Mouse (Mus musculus): Measurements from ENCODE around the gene Hist1h2ab. TPM values are rescaled to one million over a fixed set of nuclear protein-coding genes. Genes with fewer than 3 reads are reported as not detected.
"Not testable (repeated sequence)": the region's sequence is repeated elsewhere in the genome, so short reads cannot be mapped to it uniquely, and the experiment has no call there.

Hist1h2ab gene
- polyA plus RNA-seq, 1 experiment from 2014 or later: 73.2 TPM

GRCm38 (mm10) chr13:23747892-23748288, 3.0 kb upstream of the Hist1h2ab start:
- H3K4me2 ChIP-seq: peak overlapping the region; percentile 63
- H3K4me3 ChIP-seq (replicated peaks): 0 out of 2 replicates have a peak overlapping the region, but pooled peaks have one; percentile 4
- H3K9me3 ChIP-seq: no peaks in the 10 kb centered on the region
- H3K27me3 ChIP-seq: no peaks in the 10 kb centered on the region
- WGBS: 7% methylated on average over 4 of the region's 4 CpGs
- no peak for ATAC-seq (ENCODE audit: low FRiP score)
- H3K4me1 ChIP-seq: peaks cover 17% of the 10 kb centered on the region
- peak overlapping the region; percentile 48 for H3K9ac ChIP-seq
- H3K27ac ChIP-seq: peak overlapping the region; percentile 99
- H3K36me3 ChIP-seq (replicated peaks): no peaks in the 10 kb centered on the region

GRCm38 (mm10) chr13:23749563-23750121, 1.3 kb upstream of the Hist1h2ab start:
- no peaks in the 10 kb centered on the region for H3K9me3 ChIP-seq
- H3K4me2 ChIP-seq: no peak overlapping the region
- 92% methylated on average over 5 of the region's 5 CpGs for WGBS
- no peak overlapping the region for H3K9ac ChIP-seq
- no peak for ATAC-seq (ENCODE audit: low FRiP score)
- no peaks in the 10 kb centered on the region for H3K27me3 ChIP-seq
- no peaks in the 10 kb centered on the region for H3K36me3 ChIP-seq (replicated peaks)
- no peak overlapping the region for H3K4me3 ChIP-seq (replicated peaks)
- peak overlapping the region; percentile 79 for H3K27ac ChIP-seq
- peaks cover 9% of the 10 kb centered on the region for H3K4me1 ChIP-seq

GRCm38 (mm10) chr13:23751478-23751956, 591 bp downstream of the Hist1h2ab start:
- no peaks in the 10 kb centered on the region for H3K9me3 ChIP-seq

GRCm38 (mm10) chr13:23752067-23752741, 1.3 kb downstream of the Hist1h2ab start, which contains the start of gene Hist1h3b:
TSS of gene Hist1h3b (plus strand) at chr13:23752267.
- WGBS: 0% methylated on average over 18 of the region's 47 CpGs

More at GRCm38 (mm10) chr13:23751478-23751956, 591 bp downstream of the Hist1h2ab start:
- Histone ChIP-seq H3K4me3 (replicated peaks) (peak overlapping the region; percentile 47), H3K36me3 (replicated peaks) (no peaks in the 10 kb centered on the region), H3K4me2 (peak overlapping the region; percentile 59), H3K27me3 (no peaks in the 10 kb centered on the region), H3K9ac (peak overlapping the region; percentile 56), H3K4me1 (peaks cover 8% of the 10 kb centered on the region), H3K27ac (peak overlapping the region; percentile 98)
- WGBS: 2% methylated on average over 11 of the region's 11 CpGs
- peak; percentile 15; the same call in 1 of the 2 replicates for ATAC-seq (ENCODE audit: low FRiP score)

GRCm38 (mm10) chr13:23752742-23753172, 1.8 kb downstream of the Hist1h2ab start:
- Histone ChIP-seq H3K4me2 (peak overlapping the region; percentile 58), H3K4me1 (peaks cover 10% of the 10 kb centered on the region), H3K4me3 (replicated peaks) (peak overlapping the region; percentile 40), H3K36me3 (replicated peaks) (no peaks in the 10 kb centered on the region), H3K9me3 (no peaks in the 10 kb centered on the region), H3K27ac (peak overlapping the region; percentile 91), H3K9ac (peak overlapping the region; percentile 57), H3K27me3 (no peaks in the 10 kb centered on the region)
- whole genome bisulfite sequencing: under 1% methylated on average over 6 of the region's 6 CpGs
- no peak for ATAC-seq (ENCODE audit: low FRiP score)

More at GRCm38 (mm10) chr13:23752067-23752741, 1.3 kb downstream of the Hist1h2ab start, which contains the start of gene Hist1h3b:
- H3K27me3 ChIP-seq; H3K9me3 ChIP-seq; H3K36me3 ChIP-seq (replicated peaks); H3K4me1 ChIP-seq: not testable (repeated sequence)
- Histone ChIP-seq H3K9ac (peak within 1 kb of the TSS; percentile 57), H3K4me3 (replicated peaks) (peak within 1 kb of the TSS; percentile 47), H3K4me2 (peak within 1 kb of the TSS; percentile 59), H3K27ac (peak within 1 kb of the TSS; percentile 98)
- peak; percentile 90 for ATAC-seq (ENCODE audit: low FRiP score)

GRCm38 (mm10) chr13:23753314-23754078, 2.6 kb downstream of the Hist1h2ab start:
- Histone ChIP-seq H3K4me2 (peak overlapping the region; percentile 58), H3K27me3 (no peaks in the 10 kb centered on the region), H3K27ac (peak overlapping the region; percentile 68), H3K9ac (no peak overlapping the region), H3K4me1 (peaks cover 7% of the 10 kb centered on the region), H3K36me3 (replicated peaks) (no peaks in the 10 kb centered on the region), H3K4me3 (replicated peaks) (peak overlapping the region; percentile 40; the same call in 1 of the 2 replicates), H3K9me3 (no peaks in the 10 kb centered on the region)
- 52% methylated on average over 4 of the region's 4 CpGs for WGBS
- no peak for ATAC-seq (ENCODE audit: low FRiP score)

GRCm38 (mm10) chr13:23755000-23755399, 4.1 kb downstream of the Hist1h2ab start:
- Histone ChIP-seq H3K27ac (0 out of 2 replicates have a peak overlapping the region, but pooled peaks have one; percentile 42), H3K27me3 (no peaks in the 10 kb centered on the region), H3K36me3 (replicated peaks) (no peaks in the 10 kb centered on the region), H3K4me2 (no peak overlapping the region), H3K9ac (no peak overlapping the region), H3K9me3 (no peaks in the 10 kb centered on the region), H3K4me3 (replicated peaks) (no peak overlapping the region), H3K4me1 (peaks cover 10% of the 10 kb centered on the region)
- no peak for ATAC-seq (ENCODE audit: low FRiP score)

GRCm38 (mm10) chr13:23756790-23757189, 5.9 kb downstream of the Hist1h2ab start, which contains the start of gene Hist1h4b:
TSS of gene Hist1h4b (plus strand) at chr13:23757013.
- Histone ChIP-seq H3K36me3 (replicated peaks) (no peaks in the 10 kb centered on the region), H3K27me3 (no peaks in the 10 kb centered on the region), H3K4me1 (peaks cover 16% of the 10 kb centered on the region), H3K4me3 (replicated peaks) (peak within 1 kb of the TSS; percentile 41), H3K4me2 (peak within 1 kb of the TSS; percentile 63), H3K27ac (peak within 1 kb of the TSS; percentile 96), H3K9ac (peak within 1 kb of the TSS; percentile 63), H3K9me3 (no peaks in the 10 kb centered on the region)
- WGBS: under 1% methylated on average over 19 of the region's 22 CpGs
- ATAC-seq (ENCODE audit: low FRiP score): peak; percentile 71

- peak overlapping the region; percentile 63 for H3K4me2 ChIP-seq
- no peak for ATAC-seq (ENCODE audit: low FRiP score)
- peak overlapping the region; percentile 96 for H3K27ac ChIP-seq
- H3K9ac ChIP-seq: peak overlapping the region; percentile 63
- H3K9me3 ChIP-seq: no peaks in the 10 kb centered on the region
- peaks cover 16% of the 10 kb centered on the region for H3K4me1 ChIP-seq
- no peaks in the 10 kb centered on the region for H3K27me3 ChIP-seq
- WGBS: under 1% methylated on average over 22 of the region's 23 CpGs
- H3K36me3 ChIP-seq (replicated peaks): no peaks in the 10 kb centered on the region
- peak overlapping the region; percentile 41 for H3K4me3 ChIP-seq (replicated peaks)
Measured at GRCm38 (mm10) chr13:23757211-23757773, 6.4 kb downstream of the Hist1h2ab start.

- Histone ChIP-seq H3K27me3 (no peaks in the 10 kb centered on the region), H3K4me3 (replicated peaks) (no peak overlapping the region), H3K9me3 (no peaks in the 10 kb centered on the region), H3K4me1 (peaks cover 17% of the 10 kb centered on the region), H3K4me2 (no peak overlapping the region), H3K36me3 (replicated peaks) (no peaks in the 10 kb centered on the region), H3K9ac (no peak overlapping the region), H3K27ac (0 out of 2 replicates have a peak overlapping the region, but pooled peaks have one; percentile 27)
- WGBS: 51% methylated on average over 3 of the region's 3 CpGs
- ATAC-seq (ENCODE audit: low FRiP score): no peak
Measured at GRCm38 (mm10) chr13:23757921-23758320, 7.0 kb downstream of the Hist1h2ab start.

- no peaks in the 10 kb centered on the region for H3K9me3 ChIP-seq
- H3K4me2 ChIP-seq: no peak overlapping the region
- H3K27me3 ChIP-seq: no peaks in the 10 kb centered on the region
- no peak overlapping the region for H3K9ac ChIP-seq
- H3K27ac ChIP-seq: 0 out of 2 replicates have a peak overlapping the region, but pooled peaks have one; percentile 10
- H3K4me1 ChIP-seq: peaks cover 28% of the 10 kb centered on the region
- H3K4me3 ChIP-seq (replicated peaks): no peak overlapping the region
- H3K36me3 ChIP-seq (replicated peaks): no peaks in the 10 kb centered on the region
- WGBS: 80% methylated on average over 3 of the region's 3 CpGs
- ATAC-seq (ENCODE audit: low FRiP score): no peak
Measured at GRCm38 (mm10) chr13:23759251-23759771, 8.4 kb downstream of the Hist1h2ab start.
